Mouse (Mus musculus) frontal cortex, postnatal 14 days (tissue): ENCODE data around the gene Ntmt1.

ENCODE experiments used
- DNase-seq, 2 experiments: peaks; one replicate each; pipeline ENCODE4 v3.0.0; 2022; ENCODE audit warnings: low spot score in 2 of 2

Ntmt1 gene

DNA sequence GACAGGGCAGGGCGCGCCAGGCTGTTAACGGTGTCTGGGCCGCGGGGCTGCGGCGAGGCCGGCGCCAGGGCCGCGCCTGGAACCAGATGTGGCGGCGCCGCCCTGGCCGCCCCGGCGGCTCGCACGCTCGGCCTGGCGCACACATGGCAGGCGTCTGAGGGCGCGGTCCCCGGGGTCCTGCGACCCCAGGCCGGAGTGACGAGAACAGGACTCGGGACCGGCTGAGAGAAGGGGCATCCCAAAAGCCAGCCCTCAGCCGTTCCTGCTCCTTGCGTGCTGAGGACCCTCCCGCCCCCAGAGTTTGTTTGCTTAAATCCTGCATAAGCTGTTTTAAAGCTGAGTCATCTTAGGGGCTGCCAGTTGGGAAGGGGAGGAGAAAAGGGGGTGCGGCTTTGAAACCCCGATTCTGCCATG is 57.3 kb downstream of the Ntmt1 start:
- DNase-seq, result no peak

DNA sequence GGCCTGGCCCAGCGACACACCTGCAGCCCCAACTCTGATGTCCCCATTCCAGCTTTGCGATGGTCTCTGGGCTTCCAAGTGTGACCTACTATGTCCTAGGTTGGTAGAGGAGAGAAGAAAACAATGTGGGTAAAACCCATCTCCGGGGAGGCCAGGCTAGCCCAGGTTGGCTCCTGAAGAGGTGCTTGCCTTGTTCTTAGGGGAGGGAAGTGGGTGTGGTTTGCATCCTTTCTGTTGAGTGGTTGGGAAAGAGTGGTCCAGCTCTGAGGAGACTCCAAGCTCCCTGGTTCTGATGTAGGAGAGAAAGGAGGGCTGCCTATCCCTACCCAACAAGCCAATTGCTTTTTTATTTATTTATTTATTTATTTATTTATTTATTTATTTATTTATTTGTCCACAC is 57.8 kb downstream of the Ntmt1 start:
- no peak for DNase-seq

- DNase-seq, result peak in 1 of 2 experiments; percentile 31
Measured at GRCm38 (mm10) chr2:30870863-30871262, 63.2 kb downstream of the Ntmt1 start.
